Mouse (Mus musculus) intestine, postnatal 0 days (tissue): ENCODE measurements at regions not wholly inside any gene's neighbourhood (a gene's known extent, or its start where the extent isn't known, plus 50 kb on each side); places are given as distances from the start of the nearest gene placed in this dataset.

Source experiments
- ATAC-seq: fragments of 200-750 bp; cut with Nextera tagmentation; 2 replicates; pipeline ENCODE4 v1.8.0; 2017; ENCODE audit warnings: mild to moderate bottlenecking, moderate TSS enrichment, moderate library complexity
- H3K27ac ChIP-seq: fragments of 300-500 bp; sonication (generic); 2 replicates; pipeline ENCODE4 v1.5.1; 2014; ENCODE audit warnings: mild to moderate bottlenecking, low read depth, low read length, moderate library complexity
- H3K27me3 ChIP-seq: fragments of 300-500 bp; sonication (generic); replicated peaks from 2 replicates; pipeline ENCODE4 v1.6.1; 2014; ENCODE audit warnings: low read length, mixed read lengths; ENCODE audit not compliant: control insufficient read depth, insufficient read depth
- H3K36me3 ChIP-seq: fragments of 300-500 bp; sonication (generic); 2 replicates; pipeline ENCODE4 v1.6.1; 2014; ENCODE audit warnings: mild to moderate bottlenecking, moderate library complexity; ENCODE audit not compliant: control insufficient read depth, insufficient read depth
- H3K4me1 ChIP-seq: fragments of 300-500 bp; sonication (generic); replicated peaks from 2 replicates; pipeline ENCODE4 v1.6.1; 2014; ENCODE audit warnings: antibody characterized with exemption, low read length, mixed read lengths; ENCODE audit not compliant: control insufficient read depth, insufficient read depth
- H3K4me2 ChIP-seq: fragments of 300-500 bp; sonication (generic); replicated peaks from 2 replicates; pipeline ENCODE4 v1.6.1; 2014; ENCODE audit warnings: low read depth, mild to moderate bottlenecking, moderate library complexity
- H3K4me3 ChIP-seq: fragments of 300-500 bp; sonication (generic); 2 replicates; pipeline ENCODE4 v1.5.1; 2014; ENCODE audit warnings: low read depth, low read length
- H3K9ac ChIP-seq: fragments of 300-500 bp; sonication (generic); 2 replicates; pipeline ENCODE4 v1.6.1; 2014; ENCODE audit warnings: mild to moderate bottlenecking, low read depth, low read length
- H3K9me3 ChIP-seq: fragments of 300-500 bp; sonication (generic); 2 replicates; pipeline ENCODE4 v1.6.1; 2016; ENCODE audit warnings: mixed run types; ENCODE audit not compliant: control insufficient read depth
- CTCF ChIP-seq: sonication (generic); IDR thresholded peaks from 2 replicates; pipeline ENCODE4 v1.5.1; 2016; ENCODE audit warnings: low read depth, mild to moderate bottlenecking, control low read depth, antibody characterized with exemption, moderate library complexity
- WGBS: fragments of 180-500 bp; shearing (Covaris S2); extraction: QIAGEN DNeasy Blood & Tissue Kit; methylation state at CpG from one replicate; pipeline ENCODE4 v1.1.7; 2014; 5-methylcytosine and 5-hydroxymethylcytosine counted together

GRCm38 (mm10) chr8:56720001-56720400 lies 169.1 kb downstream of the Fbxo8 start:
- Histone ChIP-seq H3K9ac (no peak overlapping the region), H3K4me2 (no peak overlapping the region), H3K27me3 (no peaks in the 10 kb centered on the region), H3K9me3 (no peaks in the 10 kb centered on the region), H3K36me3 (no peaks in the 10 kb centered on the region), H3K27ac (no peak overlapping the region), H3K4me1 (no peaks in the 10 kb centered on the region), H3K4me3 (no peak overlapping the region)
- no peak for TF ChIP-seq CTCF
- 88% methylated on average over 1 of the region's 1 CpGs for WGBS
- ATAC-seq: no peak

- H3K36me3 ChIP-seq: no peaks in the 10 kb centered on the region
- no peak for ATAC-seq
- no peaks in the 10 kb centered on the region for H3K9me3 ChIP-seq
- H3K4me3 ChIP-seq: no peak overlapping the region
- WGBS: 38% methylated on average over 2 of the region's 2 CpGs
- TF ChIP-seq CTCF: peak; percentile 50
- H3K27ac ChIP-seq: no peak overlapping the region
- H3K27me3 ChIP-seq: no peaks in the 10 kb centered on the region
- no peak overlapping the region for H3K9ac ChIP-seq
- no peaks in the 10 kb centered on the region for H3K4me1 ChIP-seq
- no peak overlapping the region for H3K4me2 ChIP-seq
These were observed 171.8 kb downstream of the Fbxo8 start for GRCm38 (mm10) chr8:56722473-56723236.

- peak; percentile 21 for TF ChIP-seq CTCF
These were observed 173.7 kb downstream of the Fbxo8 start for GRCm38 (mm10) chr8:56724607-56725006.

DNA sequence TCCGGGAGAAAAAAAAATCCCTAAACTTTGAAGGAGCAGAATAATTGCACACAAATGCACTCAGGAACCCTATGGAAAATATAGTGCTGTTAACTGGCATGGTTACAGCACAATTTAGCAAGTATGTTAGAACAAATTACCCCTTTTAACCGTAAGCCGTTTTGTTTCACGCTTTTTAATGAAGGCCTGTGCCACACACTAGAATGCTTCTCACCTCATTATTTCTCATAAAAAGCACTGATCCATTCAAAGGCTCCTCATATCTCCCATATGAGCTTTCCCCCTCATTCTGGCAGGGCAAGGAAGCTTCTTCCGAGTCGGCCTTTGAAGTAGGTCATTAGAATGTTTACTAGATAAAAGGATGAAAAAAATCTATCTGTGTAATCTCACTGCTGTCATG lies 182.4 kb downstream of the Fbxo8 start:
- H3K9me3 ChIP-seq: no peaks in the 10 kb centered on the region
- WGBS: 67% methylated on average over 6 of the region's 6 CpGs
- H3K4me1 ChIP-seq: no peaks in the 10 kb centered on the region
- H3K36me3 ChIP-seq: no peaks in the 10 kb centered on the region
- no peak overlapping the region for H3K9ac ChIP-seq
- no peak overlapping the region for H3K4me2 ChIP-seq
- no peaks in the 10 kb centered on the region for H3K27me3 ChIP-seq
- no peak for TF ChIP-seq CTCF
- H3K4me3 ChIP-seq: no peak overlapping the region
- ATAC-seq: no peak
- H3K27ac ChIP-seq: no peak overlapping the region

More at GRCm38 (mm10) chr8:56724607-56725006, 173.7 kb downstream of the Fbxo8 start:
- Histone ChIP-seq H3K27ac (no peak overlapping the region), H3K4me1 (no peaks in the 10 kb centered on the region), H3K36me3 (no peaks in the 10 kb centered on the region), H3K4me3 (no peak overlapping the region), H3K4me2 (no peak overlapping the region), H3K9me3 (no peaks in the 10 kb centered on the region), H3K27me3 (no peaks in the 10 kb centered on the region), H3K9ac (no peak overlapping the region)
- no peak for ATAC-seq
- WGBS: 77% methylated on average over 2 of the region's 2 CpGs

DNA sequence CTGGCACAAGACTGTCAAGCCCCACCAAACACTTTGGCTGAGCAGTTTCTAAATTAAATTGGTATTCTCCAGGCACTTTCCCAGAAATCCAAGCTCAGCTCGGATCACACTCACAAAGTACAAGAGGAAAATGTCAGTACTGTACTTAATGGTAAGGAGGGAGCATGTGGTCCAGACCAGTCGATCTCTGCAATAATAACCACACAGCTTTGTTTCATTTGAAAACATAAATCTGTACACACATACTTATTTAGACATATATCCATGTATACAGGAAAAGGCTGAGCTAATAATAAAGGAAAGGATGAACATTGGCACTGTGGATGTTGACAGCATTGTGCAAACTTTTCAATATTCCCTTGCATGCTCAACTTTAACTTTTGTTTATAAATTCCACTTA lies 184.1 kb downstream of the Fbxo8 start:
- Histone ChIP-seq H3K4me1 (no peaks in the 10 kb centered on the region), H3K4me2 (no peak overlapping the region), H3K36me3 (no peaks in the 10 kb centered on the region), H3K9me3 (no peaks in the 10 kb centered on the region), H3K27me3 (no peaks in the 10 kb centered on the region), H3K4me3 (no peak overlapping the region), H3K27ac (no peak overlapping the region), H3K9ac (no peak overlapping the region)
- WGBS: 53% methylated on average over 2 of the region's 2 CpGs
- TF ChIP-seq CTCF: no peak
- no peak for ATAC-seq

- Histone ChIP-seq H3K36me3 (no peaks in the 10 kb centered on the region), H3K9me3 (no peaks in the 10 kb centered on the region), H3K27me3 (no peaks in the 10 kb centered on the region), H3K4me2 (no peak overlapping the region), H3K4me3 (no peak overlapping the region), H3K27ac (no peak overlapping the region), H3K9ac (no peak overlapping the region), H3K4me1 (no peaks in the 10 kb centered on the region)
- ATAC-seq: no peak
- 50% methylated on average over 5 of the region's 5 CpGs for WGBS
- TF ChIP-seq CTCF: no peak
These were observed 216.1 kb downstream of the Fbxo8 start for GRCm38 (mm10) chr8:56767034-56767433.
